Mouse (Mus musculus): ENCODE results near the gene Tbx3. TPM values are rescaled to one million over a fixed set of nuclear protein-coding genes. Genes with fewer than 3 reads are reported as not detected.

Tbx3 gene
- total RNA-seq, 2 experiments from 2014 or later, result 10.1 to 10.9 TPM

DNA sequence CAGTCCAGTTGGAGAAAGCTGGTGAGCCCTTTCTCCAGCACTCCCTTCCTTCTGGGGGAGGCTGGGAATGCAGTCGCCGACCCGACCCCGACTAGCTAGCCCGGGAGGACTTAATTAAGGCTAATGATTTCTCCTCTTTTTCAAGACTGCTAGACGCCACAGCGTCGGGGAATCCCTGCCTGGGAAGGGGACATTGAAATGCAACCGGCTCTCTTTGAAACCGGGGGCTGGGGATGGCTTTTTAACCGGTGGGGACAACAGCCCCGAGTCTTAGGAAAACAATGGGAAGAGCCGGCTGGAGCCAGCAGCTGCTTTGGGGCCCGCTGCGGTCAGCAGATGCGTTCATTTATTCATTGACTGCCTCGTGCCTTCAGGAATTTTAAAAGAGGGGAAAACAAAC is 36.0 kb downstream of the Tbx3 start:
- DNase-seq, result no peak

DNA sequence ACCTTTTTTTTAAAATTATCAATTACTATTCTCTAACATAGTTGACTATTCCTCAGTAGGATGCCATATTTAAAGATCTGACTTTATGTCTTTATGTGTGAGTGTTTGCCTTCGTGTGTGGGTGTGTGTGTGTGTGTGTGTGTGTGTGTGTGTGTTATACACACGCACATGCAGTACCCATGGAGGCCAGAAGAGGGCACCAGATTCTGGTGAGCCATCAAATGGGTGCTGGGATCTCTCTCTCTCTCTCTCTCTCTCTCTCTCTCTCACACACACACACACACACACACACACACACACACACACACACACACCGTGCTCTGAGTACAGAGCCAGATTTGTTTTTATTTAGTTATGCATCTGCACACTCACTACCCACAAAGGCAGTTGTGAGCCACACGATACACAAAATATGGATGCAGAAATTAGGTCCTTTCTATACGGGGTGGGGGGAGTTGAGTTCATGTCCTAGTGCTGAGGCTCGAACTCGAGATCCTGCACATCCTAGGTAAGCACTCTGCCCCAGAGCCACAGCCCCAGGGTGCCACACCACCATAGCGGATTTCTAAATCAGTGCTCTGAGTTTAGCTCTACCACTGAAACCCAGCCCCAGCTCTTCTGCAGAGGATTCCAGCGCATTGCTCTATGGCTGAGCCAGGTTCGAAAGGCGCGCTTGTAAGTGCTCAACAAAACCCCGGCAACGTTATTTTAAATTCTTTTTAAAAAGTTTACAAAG is 38.5 kb downstream of the Tbx3 start:
- no peak for DNase-seq

DNA sequence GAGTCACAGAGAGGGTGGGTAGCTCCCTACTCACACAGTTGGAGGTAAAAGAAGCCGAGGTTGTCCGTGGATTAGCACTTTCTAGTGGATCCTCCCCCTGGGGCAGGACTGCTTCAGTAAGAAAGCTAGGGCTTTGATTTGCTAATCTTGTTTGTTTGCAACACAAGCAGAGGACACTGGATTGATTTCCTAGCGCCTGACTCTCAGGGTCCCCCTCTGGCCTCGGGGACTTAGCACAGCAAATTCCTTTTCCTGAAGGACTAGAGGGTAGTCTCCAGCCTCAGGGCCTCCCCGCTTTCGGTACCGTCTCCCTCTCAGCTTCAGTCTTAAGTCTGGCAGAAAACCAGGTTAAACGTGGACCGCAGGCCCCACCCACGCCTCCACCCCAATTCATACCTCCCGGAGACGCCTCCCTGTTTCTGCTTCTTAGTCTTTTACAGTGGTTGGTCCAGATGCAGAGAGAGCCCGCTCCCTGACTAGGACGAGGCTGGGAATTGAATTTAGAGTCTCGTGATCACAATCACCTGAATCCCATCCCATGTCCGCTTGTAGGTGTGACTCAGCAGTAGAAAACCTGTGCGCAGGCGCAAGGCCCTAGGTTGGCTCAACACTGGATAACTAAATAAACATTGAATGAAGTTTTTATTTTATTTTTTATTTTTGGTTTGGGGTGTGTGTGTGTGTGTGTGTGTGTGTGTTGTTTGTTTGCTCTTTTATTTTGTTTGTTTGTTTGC is 39.5 kb downstream of the Tbx3 start:
- no peak for DNase-seq

DNA sequence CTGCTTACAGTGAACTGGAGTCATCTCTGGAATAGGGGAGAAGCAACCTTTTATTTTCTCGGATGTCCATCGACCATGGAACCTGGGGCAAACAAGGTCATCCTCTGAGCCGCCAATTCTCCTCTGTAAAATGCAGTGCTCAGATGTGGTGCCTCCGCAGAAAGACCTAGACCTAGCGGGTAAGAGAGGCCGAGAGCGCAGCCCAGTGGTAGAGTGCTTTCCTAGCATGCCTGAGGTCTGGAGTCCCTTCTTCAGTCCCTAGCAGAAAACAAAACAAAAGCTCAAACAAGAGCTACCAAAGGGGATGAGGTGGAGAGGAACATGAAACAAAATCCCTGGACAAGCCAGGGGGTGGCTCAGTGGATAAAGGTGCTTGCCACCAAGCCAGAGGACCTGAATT is 40.3 kb downstream of the Tbx3 start:
- DNase-seq, result no peak

DNA sequence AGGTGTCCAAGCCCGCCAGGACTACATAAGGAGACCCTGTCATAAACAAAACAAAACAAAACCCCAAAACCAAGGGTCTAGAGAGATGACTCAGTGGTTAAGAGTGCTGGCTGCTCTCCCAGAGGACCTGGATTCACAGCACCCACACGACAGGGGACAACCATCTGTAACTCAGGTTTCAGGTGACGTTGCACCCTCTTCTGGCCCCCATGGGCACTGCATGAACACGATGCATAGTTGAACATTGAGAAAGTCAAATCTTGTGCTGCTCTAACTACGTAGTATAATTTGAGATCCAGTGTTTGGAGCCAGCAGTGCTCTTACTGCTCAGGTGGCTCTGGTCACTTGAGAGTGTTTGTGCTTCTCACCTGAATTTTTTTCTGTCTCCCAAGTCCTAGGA is 41.2 kb downstream of the Tbx3 start:
- DNase-seq, result no peak

DNA sequence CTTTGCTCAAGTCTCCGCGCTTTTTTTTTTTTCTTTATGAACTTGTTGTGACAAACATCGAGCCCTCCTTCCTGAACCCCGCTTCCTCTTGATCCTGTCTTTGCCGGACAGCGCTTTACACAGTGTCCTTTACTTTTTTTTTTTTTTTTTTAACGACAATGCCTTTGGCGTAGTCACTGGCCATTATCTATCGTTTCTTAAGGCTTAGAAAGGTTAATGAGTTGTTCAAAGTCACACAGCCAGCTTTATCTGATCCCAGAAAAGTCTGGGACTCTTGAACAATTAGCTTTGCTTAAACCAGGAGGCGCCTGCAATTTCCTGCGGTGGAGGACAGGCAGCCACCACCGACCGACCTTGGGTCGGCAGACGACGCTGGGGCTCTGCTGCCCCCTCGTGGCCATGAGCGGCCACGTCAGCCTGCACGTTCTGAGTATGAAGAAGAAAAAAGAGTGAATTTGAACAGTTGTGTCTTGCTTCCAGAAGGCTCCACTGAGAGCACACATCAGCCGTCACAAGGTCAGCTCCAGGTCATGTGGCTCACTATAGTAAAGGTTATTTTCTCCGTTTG is 42.3 kb downstream of the Tbx3 start:
- DNase-seq, result peak; percentile 68 to 87

DNA sequence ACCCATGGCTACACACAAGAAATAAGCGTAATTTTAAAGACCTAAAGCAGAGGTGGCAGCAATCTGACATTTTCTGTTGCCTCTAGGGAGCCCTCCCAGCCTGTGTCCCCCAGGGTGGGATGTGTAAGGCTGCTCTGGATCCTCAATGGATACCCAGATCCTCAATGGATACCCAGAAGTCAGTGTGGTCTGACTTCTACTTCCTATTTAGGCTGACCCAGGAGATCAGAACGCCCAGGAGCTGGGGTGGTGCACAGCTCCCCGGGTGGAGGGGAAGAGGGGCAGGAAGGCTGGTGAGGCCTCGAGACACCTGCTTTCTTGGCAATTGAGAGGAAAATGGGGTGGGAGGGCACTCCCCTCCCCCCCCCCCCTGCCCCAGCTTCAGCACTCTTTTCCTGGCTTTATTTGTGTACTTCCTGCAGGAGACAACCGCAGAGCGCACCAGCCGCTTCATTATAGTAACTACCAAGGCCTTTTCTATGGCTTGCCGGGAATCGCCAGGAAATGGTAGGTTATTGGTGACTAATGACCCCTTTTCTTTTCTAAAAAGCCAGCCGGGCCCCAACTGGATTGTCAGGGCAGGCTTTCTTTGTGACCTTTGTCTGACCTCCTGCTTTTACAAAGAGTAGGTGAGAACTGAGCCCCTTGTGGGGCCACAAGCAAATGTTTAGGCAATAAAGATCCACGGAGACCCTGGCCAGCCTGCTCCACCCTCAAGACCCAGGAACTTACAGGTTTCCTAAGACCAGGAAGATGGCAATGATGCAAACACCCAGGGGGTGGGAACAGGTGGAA is 50.2 kb downstream of the Tbx3 start:
- no peak for DNase-seq

DNA sequence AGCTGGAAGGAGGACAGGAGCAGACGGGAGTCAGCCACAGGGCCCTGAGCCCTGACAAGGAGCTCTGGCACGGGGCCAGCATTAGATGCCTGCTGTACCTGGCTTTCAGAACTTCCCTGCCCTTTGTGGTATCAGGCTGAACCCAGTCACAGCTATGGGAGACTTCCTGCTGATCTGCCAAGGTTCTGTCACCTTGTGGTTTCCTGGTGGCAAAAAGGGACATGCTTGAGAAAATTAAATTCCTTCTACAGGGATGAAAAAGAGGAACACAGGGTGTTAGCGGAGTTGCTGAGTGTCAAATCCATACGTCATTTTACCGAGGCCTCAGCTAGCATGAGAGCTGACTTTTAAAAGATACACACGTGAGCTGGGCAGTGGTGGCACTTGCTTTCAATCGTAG is 62.5 kb downstream of the Tbx3 start:
- no peak for DNase-seq

Other genes with a start within 250 kb of the Tbx3 start
- gene Tbx5, start 162.0 kb downstream of the Tbx3 start, total RNA-seq (2021), result 10 to 100 TPM; 18.5 to 25.8 TPM

Data from heart, adult 18-20 months (tissue).